Mouse (Mus musculus) kidney, postnatal 0 days (tissue): ENCODE results near the gene Etnk1. TPM values are rescaled to one million over a fixed set of nuclear protein-coding genes. Genes with fewer than 3 reads are reported as not detected.

Experiments
- ATAC-seq: fragments of 200-750 bp; cut with Nextera tagmentation; replicated peaks from 2 replicates; pipeline ENCODE4 v1.8.0; 2017; ENCODE audit warnings: low read depth, moderate number of reproducible peaks, moderate TSS enrichment, moderate library complexity; ENCODE audit not compliant: low FRiP score
- DNase-seq: peaks from one replicate; pipeline ENCODE4 v3.0.0-alpha.2; 2016; ENCODE audit warnings: low spot score
- H3K27ac ChIP-seq: fragments of 300-500 bp; sonication (generic); 2 replicates; pipeline ENCODE4 v1.5.1; 2014; ENCODE audit warnings: mild to moderate bottlenecking
- H3K27me3 ChIP-seq: fragments of 300-500 bp; sonication (generic); 2 replicates; pipeline ENCODE4 v1.6.1; 2014; ENCODE audit warnings: low read length, mixed read lengths; ENCODE audit not compliant: insufficient read depth
- H3K36me3 ChIP-seq: fragments of 300-500 bp; sonication (generic); 2 replicates; pipeline ENCODE4 v1.6.1; 2014; ENCODE audit warnings: low read length, mixed read lengths; ENCODE audit not compliant: insufficient read depth
- H3K4me1 ChIP-seq: fragments of 300-500 bp; sonication (generic); replicated peaks from 2 replicates; pipeline ENCODE4 v1.6.1; 2014; ENCODE audit warnings: antibody characterized with exemption, low read length, mixed read lengths; ENCODE audit not compliant: insufficient read depth
- H3K4me2 ChIP-seq: fragments of 300-500 bp; sonication (generic); 2 replicates; pipeline ENCODE4 v1.6.1; 2014; ENCODE audit warnings: mild to moderate bottlenecking, low read length, moderate library complexity, mixed read lengths
- H3K4me3 ChIP-seq: fragments of 300-500 bp; sonication (generic); replicated peaks from 2 replicates; pipeline ENCODE4 v1.5.1; 2014; ENCODE audit warnings: low read depth, low read length
- H3K9ac ChIP-seq: fragments of 300-500 bp; sonication (generic); 2 replicates; pipeline ENCODE4 v1.6.1; 2014; ENCODE audit warnings: low read depth, low read length
- H3K9me3 ChIP-seq: fragments of 300-500 bp; sonication (generic); replicated peaks from 2 replicates; pipeline ENCODE4 v1.6.1; 2016; ENCODE audit warnings: low read length, inconsistent platforms, mixed read lengths
- CTCF ChIP-seq: IDR thresholded peaks from 2 replicates; pipeline ENCODE4 v1.5.1; 2016; ENCODE audit warnings: antibody characterized with exemption, low read depth, mild to moderate bottlenecking, moderate library complexity
- WGBS: fragments of 180-500 bp; shearing (Covaris S2); extraction: QIAGEN DNeasy Blood & Tissue Kit; methylation state at CpG from one replicate; pipeline ENCODE4 v1.1.7; 2014; 5-methylcytosine and 5-hydroxymethylcytosine counted together
- polyA plus RNA-seq: library from polyadenylated mRNA; unstranded; fragments of >200 nt; fragmentation: Nextera tagmentation; extraction: Ambion mirVana; gene quantifications from 2 replicates; pipeline ENCODE4 v1.2.1, GENCODE M21; 2015

Etnk1 gene
- polyA plus RNA-seq, 1 experiment from 2014 or later, result 35.9 TPM

DNA sequence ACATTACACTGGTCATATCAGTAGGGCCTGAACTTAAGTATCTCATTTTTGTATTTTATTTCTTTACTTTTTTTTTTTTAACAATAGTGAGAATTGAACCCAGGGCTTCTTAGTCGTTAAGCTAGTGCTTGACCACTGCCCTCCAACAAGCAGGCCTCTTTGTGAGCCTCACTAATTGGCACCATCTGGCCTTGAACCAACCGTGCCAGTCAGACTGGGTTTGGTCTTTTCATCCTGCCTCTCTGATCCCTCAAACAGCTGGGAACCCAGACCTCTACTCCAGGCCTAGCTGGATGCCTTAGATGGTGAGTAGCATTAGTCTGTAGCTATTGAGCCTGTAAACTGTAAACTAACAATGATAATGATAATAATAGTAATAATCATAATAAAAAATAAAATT lies 13.9 kb upstream of the Etnk1 start:
- no peak for DNase-seq
- Histone ChIP-seq H3K9ac (no peak overlapping the region), H3K27me3 (no peaks in the 10 kb centered on the region), H3K4me2 (no peak overlapping the region), H3K36me3 (no peaks in the 10 kb centered on the region), H3K27ac (peak overlapping the region; percentile 90), H3K4me1 (peaks cover 11% of the 10 kb centered on the region; the same call in 1 of the 2 replicates), H3K4me3 (no peak overlapping the region), H3K9me3 (no peaks in the 10 kb centered on the region)
- 32% methylated on average over 2 of the region's 2 CpGs for WGBS
- no peak for ATAC-seq
- no peak for TF ChIP-seq CTCF

DNA sequence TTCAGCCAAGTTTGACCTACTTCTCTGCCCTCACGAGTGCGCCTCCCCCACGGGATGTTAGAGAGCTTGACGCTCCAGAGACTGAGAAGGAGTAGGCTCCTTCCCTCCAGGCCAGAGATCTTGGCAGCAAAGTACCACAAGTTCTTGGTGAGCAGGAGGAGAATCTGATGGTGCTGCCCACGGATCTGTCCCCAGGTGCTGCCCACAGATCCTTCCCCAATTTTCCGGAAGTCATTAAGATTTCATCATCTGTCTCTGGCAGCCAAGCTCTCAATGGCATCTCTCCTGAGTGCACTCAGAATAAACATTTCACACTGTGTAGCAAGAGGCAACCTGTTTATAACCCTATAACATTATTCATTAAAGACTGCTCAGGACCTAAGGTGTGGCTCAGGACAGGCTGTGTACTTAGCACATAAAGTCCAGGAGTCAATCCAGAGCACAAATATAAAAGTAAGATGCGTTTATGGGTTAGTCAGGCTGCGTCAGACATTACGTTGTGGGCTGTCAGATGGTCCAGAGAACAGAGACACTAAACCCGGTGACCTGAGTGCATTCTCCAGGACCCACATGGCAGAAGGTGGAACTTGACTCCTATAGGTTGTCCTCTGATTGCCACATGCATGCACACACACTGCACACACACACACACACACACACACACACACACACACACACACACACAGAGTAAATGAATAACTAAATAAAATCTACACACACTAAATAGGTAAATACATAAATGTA lies 13.1 kb upstream of the Etnk1 start:
- H3K27me3 ChIP-seq, result no peaks in the 10 kb centered on the region
- H3K9me3 ChIP-seq, result no peaks in the 10 kb centered on the region
- H3K4me1 ChIP-seq, result peaks cover 11% of the 10 kb centered on the region; the same call in 1 of the 2 replicates
- 33% methylated on average over 10 of the region's 10 CpGs for WGBS
- no peak for DNase-seq
- no peaks in the 10 kb centered on the region for H3K36me3 ChIP-seq
- no peak overlapping the region for H3K4me3 ChIP-seq
- H3K27ac ChIP-seq, result peak overlapping the region; percentile 90
- TF ChIP-seq CTCF, result no peak
- no peak overlapping the region for H3K4me2 ChIP-seq
- ATAC-seq, result peak; percentile 83
- no peak overlapping the region for H3K9ac ChIP-seq

DNA sequence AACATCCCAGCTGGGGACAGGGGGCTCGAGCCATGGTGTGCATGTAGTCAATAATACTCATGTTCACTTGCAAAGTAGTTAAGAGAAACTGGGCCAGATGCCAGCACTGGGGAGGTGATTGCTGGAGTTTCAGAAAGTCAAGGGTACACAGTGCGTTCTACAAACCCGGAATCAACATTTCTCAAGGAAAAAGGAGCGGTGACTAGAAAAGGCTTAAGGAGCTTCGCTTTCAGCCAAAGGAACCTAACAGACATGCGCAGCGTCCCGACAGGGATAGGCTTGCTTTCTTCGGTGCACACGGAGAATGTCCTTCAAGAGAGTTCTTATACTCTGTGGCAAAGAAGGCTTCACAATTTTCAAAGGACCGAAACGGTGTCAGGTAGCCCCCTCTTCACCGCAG lies 12.1 kb upstream of the Etnk1 start:
- no peak for TF ChIP-seq CTCF
- Histone ChIP-seq H3K4me3 (no peak overlapping the region), H3K9me3 (no peaks in the 10 kb centered on the region), H3K27ac (peak overlapping the region; percentile 90), H3K9ac (no peak overlapping the region), H3K4me1 (peaks cover 15% of the 10 kb centered on the region; the same call in 1 of the 2 replicates), H3K36me3 (no peaks in the 10 kb centered on the region), H3K27me3 (no peaks in the 10 kb centered on the region), H3K4me2 (0 out of 2 replicates have a peak overlapping the region, but pooled peaks have one; percentile 11)
- 0 out of 2 replicates have a peak, but pooled peaks have one; percentile 22 for ATAC-seq
- 33% methylated on average over 13 of the region's 13 CpGs for WGBS
- peak; percentile 69 for DNase-seq

DNA sequence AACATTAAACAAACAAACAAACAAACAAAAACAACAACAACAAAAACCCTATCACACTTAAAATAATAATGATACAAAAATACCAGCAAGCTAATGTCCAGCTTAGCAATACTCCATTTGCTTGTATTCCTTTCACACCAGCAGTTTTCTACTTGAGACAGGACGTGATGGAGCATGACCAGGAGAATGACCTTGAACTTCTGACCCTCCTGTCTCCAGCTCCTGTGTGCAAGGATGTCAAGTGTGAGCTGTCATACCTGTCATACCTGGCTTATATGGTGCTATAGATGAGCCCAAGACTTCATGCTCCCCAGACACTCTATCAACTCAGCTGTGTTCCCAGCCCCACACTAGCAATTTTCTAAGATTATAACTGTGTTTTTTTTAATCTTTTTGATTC lies 11.0 kb upstream of the Etnk1 start:
- Histone ChIP-seq H3K27me3 (no peaks in the 10 kb centered on the region), H3K9me3 (no peaks in the 10 kb centered on the region), H3K4me1 (peaks cover 15% of the 10 kb centered on the region; the same call in 1 of the 2 replicates), H3K36me3 (no peaks in the 10 kb centered on the region), H3K27ac (0 out of 2 replicates have a peak overlapping the region, but pooled peaks have one; percentile 9), H3K4me2 (no peak overlapping the region), H3K9ac (no peak overlapping the region), H3K4me3 (no peak overlapping the region)
- TF ChIP-seq CTCF, result no peak
- DNase-seq, result no peak
- WGBS, result 35% methylated on average over 1 of the region's 1 CpGs
- ATAC-seq, result no peak

DNA sequence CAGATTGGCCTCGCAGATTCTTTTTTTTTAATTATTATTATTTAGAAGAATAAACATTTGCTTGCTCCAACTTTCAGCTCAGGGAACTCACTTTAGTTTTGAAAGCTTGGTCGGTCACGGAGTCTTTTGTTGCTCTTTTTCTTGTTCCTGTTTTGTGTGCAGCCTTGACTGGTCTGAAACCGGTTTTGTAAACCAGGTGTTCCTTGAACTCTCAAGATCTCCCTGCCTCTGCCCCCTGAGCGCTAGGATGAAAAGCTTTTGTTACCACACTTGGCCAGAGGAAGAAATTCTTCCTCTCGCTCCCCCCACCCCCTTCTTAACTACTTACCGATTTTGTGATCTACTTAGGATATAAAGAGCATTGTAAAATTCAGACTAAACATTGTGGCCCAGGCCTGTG lies 10.3 kb upstream of the Etnk1 start:
- no peak for TF ChIP-seq CTCF
- no peak overlapping the region for H3K4me3 ChIP-seq
- 80% methylated on average over 7 of the region's 7 CpGs for WGBS
- no peaks in the 10 kb centered on the region for H3K9me3 ChIP-seq
- no peak overlapping the region for H3K27ac ChIP-seq
- H3K4me2 ChIP-seq, result no peak overlapping the region
- no peak overlapping the region for H3K9ac ChIP-seq
- H3K27me3 ChIP-seq, result no peaks in the 10 kb centered on the region
- no peak for ATAC-seq
- peaks cover 15% of the 10 kb centered on the region; the same call in 1 of the 2 replicates for H3K4me1 ChIP-seq
- H3K36me3 ChIP-seq, result no peaks in the 10 kb centered on the region
- no peak for DNase-seq

DNA sequence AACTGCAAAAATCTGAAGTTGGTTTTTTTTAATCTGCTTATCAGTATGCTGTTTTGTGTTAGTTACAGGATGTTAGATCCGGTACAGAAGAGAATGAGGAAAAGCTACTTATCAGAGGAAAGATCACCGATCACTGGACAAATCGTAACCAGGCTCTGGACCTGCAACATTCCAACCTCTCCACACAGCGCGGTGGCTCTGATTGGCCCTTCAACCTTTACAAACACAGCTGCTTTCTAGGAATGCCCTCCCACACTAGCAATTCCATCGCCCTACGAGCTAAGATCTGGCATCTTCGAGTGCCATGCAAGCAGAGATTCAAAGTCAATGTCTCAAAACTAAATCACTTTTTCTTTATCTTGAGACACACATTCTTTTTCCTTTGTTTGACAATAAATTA lies 9.6 kb upstream of the Etnk1 start:
- Histone ChIP-seq H3K4me1 (peaks cover 18% of the 10 kb centered on the region; the same call in 1 of the 2 replicates), H3K36me3 (no peaks in the 10 kb centered on the region), H3K9ac (no peak overlapping the region), H3K27me3 (no peaks in the 10 kb centered on the region), H3K27ac (no peak overlapping the region), H3K4me2 (no peak overlapping the region), H3K4me3 (no peak overlapping the region), H3K9me3 (no peaks in the 10 kb centered on the region)
- WGBS, result 50% methylated on average over 8 of the region's 8 CpGs
- no peak for ATAC-seq
- no peak for TF ChIP-seq CTCF
- no peak for DNase-seq
